Mouse (Mus musculus) E14TG2a.4 (cell line): Measurements from ENCODE around the gene Cers5.

ENCODE experiments used
- CTCF ChIP-seq: conservative IDR thresholded peaks from 2 replicates; pipeline ENCODE4 v1.5.1; 2014; ENCODE audit warnings: low read length
- NANOG ChIP-seq: IDR thresholded peaks from 2 replicates; pipeline ENCODE4 v1.6.1; 2014; ENCODE audit warnings: borderline replicate concordance, low read length, mixed read lengths
- POU5F1 ChIP-seq: IDR thresholded peaks from 2 replicates; pipeline ENCODE4 v1.6.1; 2014; ENCODE audit warnings: low read length, borderline replicate concordance

DNA sequence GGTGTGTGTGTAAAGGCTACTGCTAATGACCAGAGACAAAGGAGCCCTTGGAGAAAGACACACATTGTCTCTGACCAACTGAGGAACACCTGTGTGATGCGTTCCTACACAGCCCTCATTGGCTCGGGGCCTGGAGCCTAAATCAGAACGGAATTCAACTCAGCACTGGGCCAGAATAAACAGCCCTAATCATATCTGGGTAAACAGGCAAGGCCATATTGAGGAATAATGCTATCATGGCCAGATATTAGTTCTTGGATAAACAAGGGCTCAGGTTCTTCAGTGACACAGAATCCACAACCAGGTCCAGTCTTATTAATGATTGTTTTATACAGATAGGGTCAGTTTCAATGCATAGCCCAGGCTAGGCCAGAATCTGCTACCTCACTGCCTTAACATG, 18.3 kb upstream of the Cers5 start:
- TF ChIP-seq CTCF = no peak
- no peak for TF ChIP-seq POU5F1
- no peak for TF ChIP-seq NANOG
